Mouse (Mus musculus) liver, adult 2 months (tissue): Measurements from ENCODE around the gene Uchl1.

Experiments used
- CTCF ChIP-seq: fragments of 200-500 bp; IDR thresholded peaks from 2 replicates; pipeline ENCODE4 v1.5.1; 2011; ENCODE audit warnings: low read depth, low read length, control low read depth
- POLR2A ChIP-seq: fragments of 200-500 bp; IDR thresholded peaks from 2 replicates; pipeline ENCODE4 v1.6.1; 2011; ENCODE audit warnings: low read length, control low read depth; ENCODE audit not compliant: insufficient read depth; ENCODE audit errors: extremely low read depth

GRCm38 (mm10) chr5:66718413-66718812, 42.5 kb downstream of the Uchl1 start:
- TF ChIP-seq CTCF (no peak), POLR2A (no peak)
